20 mouse cellular contexts compared by ENCODE assay signal in genomic region chr5:5423723-5424171, GRCm38 (mm10). TPM values are rescaled to one million over a fixed set of nuclear protein-coding genes. Genes with fewer than 3 reads are reported as not detected.
DNase-seq lines count a peak whose midpoint lies in the region; ATAC-seq and TF ChIP-seq lines count a peak whose summit lies in the region.
"Had no signal": no experiment of that assay in that cellular context is flagged by ENCODE, and none has a peak within 500 bp of the region (broad histone marks: within the 10 kb centered on the region; RNA-seq: fewer than 3 reads in every experiment).

No protein-coding gene starts in this region.

- TF ChIP-seq CTCF in forebrain, postnatal 0 days (IDR thresholded peaks at IDR 0.05; ENCODE audit: low read depth): no peak

- H3K4me2 ChIP-seq in embryonic facial prominence, embryonic 11.5 days (ENCODE audit: low read depth, low read length): no peak overlapping the region
- no peak overlapping the region for H3K4me2 ChIP-seq in limb, embryonic 12.5 days
- no peak overlapping the region for H3K4me2 ChIP-seq in intestine, embryonic 15.5 days (replicated peaks)
- no peak overlapping the region for H3K4me2 ChIP-seq in forebrain, postnatal 0 days (ENCODE audit: low read depth)
- H3K4me2 ChIP-seq: liver, embryonic 12.5 days; neural tube, embryonic 15.5 days had no signal

- no peak for ATAC-seq in embryonic facial prominence, embryonic 11.5 days (replicated peaks; ENCODE audit: insufficient number of reproducible peaks, low FRiP score, low TSS enrichment, low read depth)
- peak; percentile 20; the same call in 1 of the 2 replicates for ATAC-seq in limb, embryonic 12.5 days (ENCODE audit: insufficient number of reproducible peaks, insufficient read depth, low FRiP score, low TSS enrichment, low read depth)
- peak; percentile 75 for ATAC-seq in intestine, embryonic 15.5 days
- ATAC-seq in forebrain, postnatal 0 days: no peak
- ATAC-seq: inflammation-experienced regulatory T-cells, adult 6 months; liver, embryonic 12.5 days had no signal

- H3K27me3 ChIP-seq in embryonic facial prominence, embryonic 11.5 days (ENCODE audit: control insufficient read depth, insufficient read depth, low read length): no peaks in the 10 kb centered on the region
- H3K27me3 ChIP-seq in embryonic facial prominence, embryonic 10.5 days (replicated peaks; ENCODE audit: low read depth, poor library complexity, severe bottlenecking): no peaks in the 10 kb centered on the region
- no peaks in the 10 kb centered on the region for H3K27me3 ChIP-seq in limb, embryonic 12.5 days
- no peaks in the 10 kb centered on the region for H3K27me3 ChIP-seq in limb, embryonic 10.5 days (ENCODE audit: low read depth, poor library complexity, severe bottlenecking)
- no peaks in the 10 kb centered on the region for H3K27me3 ChIP-seq in intestine, embryonic 15.5 days (replicated peaks)
- no peaks in the 10 kb centered on the region for H3K27me3 ChIP-seq in forebrain, postnatal 0 days (ENCODE audit: insufficient read depth, low read length)
- H3K27me3 ChIP-seq: liver, embryonic 12.5 days; neural tube, embryonic 15.5 days had no signal

- 63% methylated on average over 6 of the region's 6 CpGs for WGBS in embryonic facial prominence, embryonic 11.5 days
- WGBS in embryonic facial prominence, embryonic 10.5 days: 75% methylated on average over 6 of the region's 6 CpGs
- 62% methylated on average over 6 of the region's 6 CpGs for WGBS in limb, embryonic 12.5 days
- 80% methylated on average over 6 of the region's 6 CpGs for WGBS in limb, embryonic 10.5 days
- WGBS in intestine, embryonic 15.5 days: 41% methylated on average over 6 of the region's 6 CpGs
- 84% methylated on average over 6 of the region's 6 CpGs for WGBS in forebrain, postnatal 0 days

- no peak overlapping the region for H3K27ac ChIP-seq in embryonic facial prominence, embryonic 11.5 days (replicated peaks; ENCODE audit: low read depth, low read length)
- no peak overlapping the region for H3K27ac ChIP-seq in embryonic facial prominence, embryonic 10.5 days (replicated peaks)
- H3K27ac ChIP-seq in limb, embryonic 12.5 days: no peak overlapping the region
- no peak overlapping the region for H3K27ac ChIP-seq in limb, embryonic 10.5 days
- peak overlapping the region; percentile 56; the same call in 1 of the 2 replicates for H3K27ac ChIP-seq in intestine, embryonic 15.5 days
- no peak overlapping the region for H3K27ac ChIP-seq in forebrain, postnatal 0 days (ENCODE audit: low read depth, low read length)
- H3K27ac ChIP-seq: liver, embryonic 12.5 days; midbrain, embryonic 10.5 days; neural tube, embryonic 15.5 days had no signal

- H3K9ac ChIP-seq in embryonic facial prominence, embryonic 11.5 days (replicated peaks; ENCODE audit: low read length): no peak overlapping the region
- H3K9ac ChIP-seq in limb, embryonic 12.5 days (replicated peaks): no peak overlapping the region
- no peak overlapping the region for H3K9ac ChIP-seq in intestine, embryonic 15.5 days
- H3K9ac ChIP-seq in forebrain, postnatal 0 days: no peak overlapping the region
- H3K9ac ChIP-seq: liver, embryonic 12.5 days; neural tube, embryonic 15.5 days had no signal

- no peaks in the 10 kb centered on the region for H3K4me1 ChIP-seq in embryonic facial prominence, embryonic 11.5 days (ENCODE audit: control insufficient read depth, insufficient read depth, low read length)
- no peaks in the 10 kb centered on the region for H3K4me1 ChIP-seq in embryonic facial prominence, embryonic 10.5 days
- no peaks in the 10 kb centered on the region for H3K4me1 ChIP-seq in limb, embryonic 12.5 days (replicated peaks)
- H3K4me1 ChIP-seq in limb, embryonic 10.5 days: no peaks in the 10 kb centered on the region
- H3K4me1 ChIP-seq in intestine, embryonic 15.5 days (replicated peaks): no peaks in the 10 kb centered on the region
- H3K4me1 ChIP-seq in forebrain, postnatal 0 days (ENCODE audit: insufficient read depth): no peaks in the 10 kb centered on the region
- H3K4me1 ChIP-seq: liver, embryonic 12.5 days; midbrain, embryonic 10.5 days; neural tube, embryonic 15.5 days had no signal

- H3K9me3 ChIP-seq in embryonic facial prominence, embryonic 11.5 days (replicated peaks; ENCODE audit: control insufficient read depth, low read length): no peaks in the 10 kb centered on the region
- no peaks in the 10 kb centered on the region for H3K9me3 ChIP-seq in embryonic facial prominence, embryonic 10.5 days
- 0 out of 2 replicates have a peak, but pooled peaks cover 5% of the 10 kb centered on the region for H3K9me3 ChIP-seq in limb, embryonic 12.5 days
- 0 out of 2 replicates have a peak, but pooled peaks cover 2% of the 10 kb centered on the region for H3K9me3 ChIP-seq in limb, embryonic 10.5 days (replicated peaks)
- H3K9me3 ChIP-seq in intestine, embryonic 15.5 days: no peaks in the 10 kb centered on the region
- no peaks in the 10 kb centered on the region for H3K9me3 ChIP-seq in forebrain, postnatal 0 days (ENCODE audit: low read length)
- H3K9me3 ChIP-seq: liver, embryonic 12.5 days; midbrain, embryonic 10.5 days; neural tube, embryonic 15.5 days had no signal

- H3K36me3 ChIP-seq in embryonic facial prominence, embryonic 11.5 days (replicated peaks; ENCODE audit: control insufficient read depth, insufficient read depth, low read depth, low read length): no peaks in the 10 kb centered on the region
- no peaks in the 10 kb centered on the region for H3K36me3 ChIP-seq in embryonic facial prominence, embryonic 10.5 days (replicated peaks)
- H3K36me3 ChIP-seq in limb, embryonic 12.5 days: no peaks in the 10 kb centered on the region
- no peaks in the 10 kb centered on the region for H3K36me3 ChIP-seq in limb, embryonic 10.5 days
- no peaks in the 10 kb centered on the region for H3K36me3 ChIP-seq in intestine, embryonic 15.5 days
- H3K36me3 ChIP-seq in forebrain, postnatal 0 days (ENCODE audit: insufficient read depth): no peaks in the 10 kb centered on the region
- H3K36me3 ChIP-seq: liver, embryonic 12.5 days; midbrain, embryonic 10.5 days; neural tube, embryonic 15.5 days had no signal

- peak; percentile 19 for DNase-seq in embryonic facial prominence, embryonic 11.5 days (ENCODE audit: low spot score)
- DNase-seq in embryonic facial prominence, embryonic 10.5 days (ENCODE audit: low spot score): no peak
- DNase-seq in limb, embryonic 10.5 days (ENCODE audit: low spot score): no peak
- DNase-seq in forebrain, postnatal 0 days: no peak
- no peak for DNase-seq in gastrocnemius, adult 18-20 months (ENCODE audit: low spot score)
- no peak for DNase-seq in layer of hippocampus, postnatal 10 days (ENCODE audit: low spot score in 2 of 2)
- DNase-seq: B cell, adult 2 months; cerebellum, adult 11-12 months; kidney, postnatal 14 days; lung, postnatal 14 days; thymus, postnatal 14 days had no signal

- H3K4me3 ChIP-seq in embryonic facial prominence, embryonic 11.5 days (ENCODE audit: low read depth, low read length): no peak overlapping the region
- no peak overlapping the region for H3K4me3 ChIP-seq in embryonic facial prominence, embryonic 10.5 days
- H3K4me3 ChIP-seq in limb, embryonic 12.5 days (replicated peaks): no peak overlapping the region
- no peak overlapping the region for H3K4me3 ChIP-seq in limb, embryonic 10.5 days
- H3K4me3 ChIP-seq in intestine, embryonic 15.5 days (replicated peaks): no peak overlapping the region
- no peak overlapping the region for H3K4me3 ChIP-seq in forebrain, postnatal 0 days (ENCODE audit: low read depth, low read length)
- H3K4me3 ChIP-seq: liver, embryonic 12.5 days; midbrain, embryonic 10.5 days; neural tube, embryonic 15.5 days had no signal

RNA-seq across cellular contexts. Expression of gene Cdk14, which starts 3.6 kb away (rescaled TPM):
- polyA plus RNA-seq in embryonic facial prominence, embryonic 11.5 days (2014; fragmentation: Nextera tagmentation; extraction: Ambion mirVana): 29.1 and 29.9 TPM in 2 replicates
- polyA plus RNA-seq in embryonic facial prominence, embryonic 10.5 days (2016; fragmentation: Nextera tagmentation; extraction: Ambion mirVana): 17.2 and 18.3 TPM in 2 replicates
- polyA plus RNA-seq in limb, embryonic 12.5 days (2016; fragmentation: Nextera tagmentation; extraction: Ambion mirVana): 25.7 and 27.6 TPM in 2 replicates
- 11.8 and 16.1 TPM in 2 replicates for polyA plus RNA-seq in limb, embryonic 10.5 days (2016; fragmentation: Nextera tagmentation; extraction: Ambion mirVana)
- polyA plus RNA-seq in intestine, embryonic 15.5 days (2015; fragmentation: Nextera tagmentation; extraction: Ambion mirVana): 15.0 and 16.6 TPM in 2 replicates
- 40.4 and 54.0 TPM in 2 replicates for total RNA-seq in forebrain, postnatal 0 days (2014; rRNA removed)
- polyA plus RNA-seq in forebrain, postnatal 0 days (2015; fragmentation: Nextera tagmentation; extraction: Ambion mirVana): 22.7 and 34.8 TPM in 2 replicates
- 1 to 10 TPM; 2.8 to 2.9 TPM for total RNA-seq in gastrocnemius, adult 18-20 months (2021)
- 100 to 1,000 TPM; 160 to 162 TPM for total RNA-seq in layer of hippocampus, postnatal 10 days (2021)

RNA-seq across cellular contexts. Expression of gene 1700015F17Rik, which starts 55.2 kb away (rescaled TPM):
- not detected in 2 replicates for polyA plus RNA-seq in embryonic facial prominence, embryonic 11.5 days (2014; fragmentation: Nextera tagmentation; extraction: Ambion mirVana)
- polyA plus RNA-seq in embryonic facial prominence, embryonic 10.5 days (2016; fragmentation: Nextera tagmentation; extraction: Ambion mirVana): not detected in 2 replicates
- not detected in 2 replicates for polyA plus RNA-seq in limb, embryonic 12.5 days (2016; fragmentation: Nextera tagmentation; extraction: Ambion mirVana)
- not detected in 2 replicates for polyA plus RNA-seq in limb, embryonic 10.5 days (2016; fragmentation: Nextera tagmentation; extraction: Ambion mirVana)
- not detected in 2 replicates for polyA plus RNA-seq in intestine, embryonic 15.5 days (2015; fragmentation: Nextera tagmentation; extraction: Ambion mirVana)
- total RNA-seq in forebrain, postnatal 0 days (2014; rRNA removed): not detected in 2 replicates
- 0.23 and 0.45 TPM in 2 replicates for polyA plus RNA-seq in forebrain, postnatal 0 days (2015; fragmentation: Nextera tagmentation; extraction: Ambion mirVana)
- total RNA-seq in gastrocnemius, adult 18-20 months (2021): not detected
- total RNA-seq in layer of hippocampus, postnatal 10 days (2021): not detected
- total RNA-seq: adrenal gland, adult 18-20 months had no signal
- polyA plus RNA-seq: hindbrain, embryonic 11.5 days; inflammation-experienced regulatory T-cells, adult 6 months; liver, embryonic 12.5 days; midbrain, embryonic 10.5 days; neural tube, embryonic 15.5 days; small intestine, adult 2 months had no signal

Comparison
In these comparisons a context has a peak if more than half of its experiments do, and no peak if none do; other contexts are left out.
1. ATAC-seq: peak in limb, embryonic 12.5 days (single experiment) and intestine, embryonic 15.5 days (single experiment); none in embryonic facial prominence, embryonic 11.5 days (single experiment) and forebrain, postnatal 0 days (single experiment).